Mouse (Mus musculus): Measurements from ENCODE around the gene Tktl2. TPM values are rescaled to one million over a fixed set of nuclear protein-coding genes. Genes with fewer than 3 reads are reported as not detected.

The Tktl2 gene
- total and polyA plus RNA-seq, 3 experiments = not detected

DNA sequence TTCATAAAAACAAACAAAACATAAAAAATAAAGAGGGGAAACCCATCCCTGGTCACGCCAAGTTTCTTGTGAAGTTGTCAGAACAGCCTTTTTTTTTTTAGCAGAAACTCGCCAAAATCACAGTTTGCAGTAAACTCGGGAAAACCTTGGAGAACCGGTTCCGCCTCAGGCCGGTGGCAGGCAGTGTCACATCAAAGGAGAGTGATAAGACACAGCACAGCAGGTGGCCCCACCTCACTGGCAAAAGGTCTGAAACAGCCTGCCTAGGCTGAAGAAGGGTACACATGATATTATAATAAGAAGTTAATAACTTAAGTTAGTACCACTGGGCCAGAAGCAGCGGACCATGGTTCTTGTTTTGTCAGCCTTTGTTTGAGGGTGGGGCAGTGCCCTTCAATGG lies 38.5 kb downstream of the Tktl2 start:
- Histone ChIP-seq H3K9me3 (replicated peaks; ENCODE audit: insufficient read depth, low read length) (no peaks in the 10 kb centered on the region), H3K27me3 (ENCODE audit: control insufficient read depth in 1 of 2, insufficient read depth in 2 of 2, low read length in 2 of 2) (no peaks in the 10 kb centered on the region), H3K9ac (ENCODE audit: control insufficient read depth, low read depth, low read length, poor library complexity, severe bottlenecking) (no peak overlapping the region), H3K36me3 (ENCODE audit: control insufficient read depth in 1 of 2, insufficient read depth in 2 of 2, low read length in 2 of 2) (no peaks in the 10 kb centered on the region), H3K27ac (ENCODE audit: control insufficient read depth, low read depth, low read length) (no peak overlapping the region), H3K79me2 (ENCODE audit: control insufficient read depth, insufficient read depth, low read length, poor library complexity) (no peaks in the 10 kb centered on the region), H3K4me1 (ENCODE audit: control insufficient read depth in 1 of 2, insufficient read depth in 2 of 2, low read length in 2 of 2) (no peaks in the 10 kb centered on the region), H3K4me3 (ENCODE audit: control insufficient read depth in 1 of 2, insufficient read depth in 1 of 2, low read depth in 2 of 2, low read length in 2 of 2) (no peak overlapping the region)
- DNase-seq (ENCODE audit: low read depth, low spot score) = no peak
- TF ChIP-seq ZKSCAN1 (IDR thresholded peaks at IDR 0.05; ENCODE audit: low read depth, low read length) (no peak), CTCF (IDR thresholded peaks at IDR 0.05 in 2 of 3, conservative IDR thresholded peaks at IDR 0.05 in 1 of 3; ENCODE audit: control insufficient read depth in 1 of 3, insufficient read depth in 1 of 3, low read depth in 2 of 3, low read length in 3 of 3, poor library complexity in 1 of 3, severe bottlenecking in 1 of 3) (no peak), ELF1 (IDR thresholded peaks at IDR 0.05; ENCODE audit: low read depth, low read length) (no peak), MYB (IDR thresholded peaks at IDR 0.05; ENCODE audit: low read depth, low read length) (no peak), CHD1 (IDR thresholded peaks at IDR 0.05; ENCODE audit: low read depth, low read length) (no peak), MAX (IDR thresholded peaks at IDR 0.05; ENCODE audit: low read length) (no peak), TBP (IDR thresholded peaks at IDR 0.05; ENCODE audit: low read depth, low read length) (no peak), MAFK (IDR thresholded peaks at IDR 0.05; ENCODE audit: borderline replicate concordance, low read depth, low read length) (no peak), ETS1 (IDR thresholded peaks at IDR 0.05; ENCODE audit: low read depth, low read length) (no peak), POLR2AphosphoS2 (IDR thresholded peaks at IDR 0.05; ENCODE audit: low read length) (no peak), MXI1 (IDR thresholded peaks at IDR 0.05; ENCODE audit: low read depth, low read length) (no peak), POLR2A (IDR thresholded peaks at IDR 0.05; ENCODE audit: control insufficient read depth in 1 of 2, insufficient read depth in 1 of 2, low read depth in 1 of 2, low read length in 2 of 2, poor library complexity in 1 of 2) (no peak), SMC3 (IDR thresholded peaks at IDR 0.05; ENCODE audit: low read depth, low read length) (no peak), ZC3H11A (IDR thresholded peaks at IDR 0.05; ENCODE audit: low read depth, low read length) (no peak), CHD2 (IDR thresholded peaks at IDR 0.05; ENCODE audit: low read length) (no peak), NELFE (IDR thresholded peaks at IDR 0.05; ENCODE audit: low read depth, low read length) (no peak), POLR2AphosphoS5 (IDR thresholded peaks at IDR 0.05; ENCODE audit: borderline replicate concordance, low read depth, low read length) (no peak), HCFC1 (IDR thresholded peaks at IDR 0.05; ENCODE audit: low read depth, low read length) (no peak), MYC (IDR thresholded peaks at IDR 0.05; ENCODE audit: low read depth, low read length) (no peak), RAD21 (IDR thresholded peaks at IDR 0.05; ENCODE audit: low read depth, low read length) (no peak)

Other genes with a start within 250 kb of the Tktl2 start
- gene Tma16, start 25.2 kb upstream of the Tktl2 start, total RNA-seq (2012; rRNA removed) = 26.7 and 33.2 TPM in 2 replicates
- 10 to 100 TPM in 1 of 2 experiments, not detected in 1; 29.4 TPM for gene Tma16, start 25.2 kb upstream of the Tktl2 start, polyA plus RNA-seq (2012; ENCODE audit: insufficient read depth in 1 of 2, insufficient read length in 2 of 2, low read depth in 1 of 2, low replicate concordance in 2 of 2, missing spikeins in 1 of 2)
- not detected in 2 replicates for gene Npy5r, start 176.4 kb downstream of the Tktl2 start, total RNA-seq (2012; rRNA removed)
- not detected for gene Npy5r, start 176.4 kb downstream of the Tktl2 start, polyA plus RNA-seq (2012; ENCODE audit: insufficient read depth in 1 of 2, insufficient read length in 2 of 2, low read depth in 1 of 2, low replicate concordance in 2 of 2, missing spikeins in 1 of 2)
- not detected in 2 replicates for gene Npy1r, start 185.4 kb downstream of the Tktl2 start, total RNA-seq (2012; rRNA removed)
- not detected for gene Npy1r, start 185.4 kb downstream of the Tktl2 start, polyA plus RNA-seq (2012; ENCODE audit: insufficient read depth in 1 of 2, insufficient read length in 2 of 2, low read depth in 1 of 2, low replicate concordance in 2 of 2, missing spikeins in 1 of 2)